Mouse (Mus musculus) megakaryocyte progenitor cell, adult 5-6 weeks (primary cell): ENCODE data around the gene Tnpo3. TPM values are rescaled to one million over a fixed set of nuclear protein-coding genes. Genes with fewer than 3 reads are reported as not detected.

Experiments used
- ATAC-seq: replicated peaks from 2 replicates; pipeline ENCODE4 v1.8.0; 2016; ENCODE audit warnings: mild to moderate bottlenecking, moderate TSS enrichment, inconsistent platforms; ENCODE audit not compliant: poor library complexity
- total RNA-seq, 2 experiments: library from RNA; stranded (forward) in 1 of 2; stranded (reverse) in 1 of 2; fragments of 157-497, 149-512 nt in 1 of 2; fragments of 200-1000 nt in 1 of 2; gene quantifications; 2 replicates each; pipeline versions ENCODE4 v1.2.3 to v1.2.4; 2015 to 2017

Tnpo3 gene
- total RNA-seq, 2 experiments from 2014 or later = 61.9 to 79.3 TPM

GRCm38 (mm10) chr6:29496270-29496669 is 113.4 kb downstream of the Tnpo3 start:
- ATAC-seq = no peak

- ATAC-seq = no peak
These were observed 115.6 kb downstream of the Tnpo3 start for GRCm38 (mm10) chr6:29494101-29494500.

Other genes starting within 250 kb of the Tnpo3 start
- not detected in 2 replicates for gene Opn1sw, start 221.4 kb downstream of the Tnpo3 start, total RNA-seq (2015)
- gene Opn1sw, start 221.4 kb downstream of the Tnpo3 start, total RNA-seq (2017) = not detected in 2 replicates
- not detected in 2 replicates for gene Ccdc136, start 213.6 kb downstream of the Tnpo3 start, total RNA-seq (2015)
- gene Ccdc136, start 213.6 kb downstream of the Tnpo3 start, total RNA-seq (2017) = 0.41 TPM in 1 of 2 replicates, not detected in the other
- not detected in 2 replicates for gene Flnc, start 176.6 kb downstream of the Tnpo3 start, total RNA-seq (2015)
- gene Flnc, start 176.6 kb downstream of the Tnpo3 start, total RNA-seq (2017) = not detected in 2 replicates
- 205 and 206 TPM in 2 replicates for gene Atp6v1f, start 142.2 kb downstream of the Tnpo3 start, total RNA-seq (2015)
- 115 and 159 TPM in 2 replicates for gene Atp6v1f, start 142.2 kb downstream of the Tnpo3 start, total RNA-seq (2017)
- 0.79 TPM in 1 of 2 replicates, not detected in the other for gene Atp6v1fnb, start 138.4 kb downstream of the Tnpo3 start, total RNA-seq (2015)
- gene Atp6v1fnb, start 138.4 kb downstream of the Tnpo3 start, total RNA-seq (2017) = not detected in 2 replicates
- 0.05 TPM in 1 of 2 replicates, not detected in the other for gene Kcp, start 101.9 kb downstream of the Tnpo3 start, total RNA-seq (2015)
- 0.50 TPM in 1 of 2 replicates, not detected in the other for gene Kcp, start 101.9 kb downstream of the Tnpo3 start, total RNA-seq (2017)
- 6.1 and 11.5 TPM in 2 replicates for gene Irf5, start 83.3 kb downstream of the Tnpo3 start, total RNA-seq (2015)
- gene Irf5, start 83.3 kb downstream of the Tnpo3 start, total RNA-seq (2017) = 14.4 and 18.1 TPM in 2 replicates
- 4.6 and 5.4 TPM in 2 replicates for gene Tspan33, start 84.3 kb upstream of the Tnpo3 start, total RNA-seq (2015)
- 3.7 and 5.8 TPM in 2 replicates for gene Tspan33, start 84.3 kb upstream of the Tnpo3 start, total RNA-seq (2017)
- 25.5 and 33.6 TPM in 2 replicates for gene Smo, start 125.6 kb upstream of the Tnpo3 start, total RNA-seq (2015)
- gene Smo, start 125.6 kb upstream of the Tnpo3 start, total RNA-seq (2017) = 16.4 and 19.9 TPM in 2 replicates
- 10.2 and 19.1 TPM in 2 replicates for gene Ahcyl2, start 158.1 kb upstream of the Tnpo3 start, total RNA-seq (2015)
- gene Ahcyl2, start 158.1 kb upstream of the Tnpo3 start, total RNA-seq (2017) = 14.0 and 38.9 TPM in 2 replicates